In genomic region chr1:51856946-51857345, GRCm38 (mm10) we compare ENCODE assay signal across 20 mouse cellular contexts. TPM values are rescaled to one million over a fixed set of nuclear protein-coding genes. Genes with fewer than 3 reads are reported as not detected.
DNase-seq lines count a peak whose midpoint lies in the region; ATAC-seq and TF ChIP-seq lines count a peak whose summit lies in the region.
"Had no signal": no experiment of that assay in that cellular context is flagged by ENCODE, and none has a peak within 500 bp of the region (broad histone marks: within the 10 kb centered on the region; RNA-seq: fewer than 3 reads in every experiment).

No protein-coding gene starts in this region.

- no peak for TF ChIP-seq CTCF in lung, postnatal 0 days (IDR thresholded peaks at IDR 0.05)
- no peak for TF ChIP-seq CTCF in liver, embryonic 14.5 days (IDR thresholded peaks at IDR 0.05; ENCODE audit: low read depth)
- no peak for TF ChIP-seq CTCF in small intestine, adult 2 months (IDR thresholded peaks at IDR 0.05; ENCODE audit: extremely low read depth, insufficient read length, insufficient replicate concordance, low read depth, low read length)

- H3K4me3 ChIP-seq in lung, postnatal 0 days (ENCODE audit: low read depth, low read length), result no peak overlapping the region
- H3K4me3 ChIP-seq in liver, embryonic 14.5 days (ENCODE audit: insufficient read depth in 1 of 2, low read depth in 2 of 2, low read length in 2 of 2), result no peak overlapping the region
- H3K4me3 ChIP-seq in small intestine, adult 2 months (ENCODE audit: low read depth, low read length), result no peak overlapping the region
- no peak overlapping the region for H3K4me3 ChIP-seq in midbrain, embryonic 15.5 days
- H3K4me3 ChIP-seq: embryonic facial prominence, embryonic 10.5 days; forebrain, embryonic 13.5 days; heart, embryonic 12.5 days had no signal

- TF ChIP-seq POLR2A in small intestine, adult 2 months (IDR thresholded peaks at IDR 0.05; ENCODE audit: low read depth, low read length), result no peak

- peak; percentile 20; the same call in 1 of the 2 replicates for ATAC-seq in lung, postnatal 0 days
- ATAC-seq in liver, embryonic 14.5 days (ENCODE audit: insufficient read depth), result 0 out of 2 replicates have a peak, but pooled peaks have one; percentile 33
- no peak for ATAC-seq in midbrain, embryonic 15.5 days (replicated peaks)
- ATAC-seq: CD4-positive, CD25-positive, alpha-beta regulatory T cell, adult 4 months; forebrain, embryonic 13.5 days; forebrain, postnatal 0 days had no signal

- H3K9ac ChIP-seq in lung, postnatal 0 days (replicated peaks; ENCODE audit: low read depth), result no peak overlapping the region
- no peak overlapping the region for H3K9ac ChIP-seq in liver, embryonic 14.5 days (replicated peaks)
- no peak overlapping the region for H3K9ac ChIP-seq in midbrain, embryonic 15.5 days
- H3K9ac ChIP-seq: forebrain, embryonic 13.5 days; forebrain, postnatal 0 days; heart, embryonic 12.5 days had no signal

- H3K27me3 ChIP-seq in lung, postnatal 0 days (replicated peaks; ENCODE audit: insufficient read depth, low read length), result no peaks in the 10 kb centered on the region
- no peaks in the 10 kb centered on the region for H3K27me3 ChIP-seq in liver, embryonic 14.5 days (ENCODE audit: control insufficient read depth, insufficient read depth, low read length)
- H3K27me3 ChIP-seq in small intestine, adult 2 months (ENCODE audit: control insufficient read depth, insufficient read depth, low read length), result no peaks in the 10 kb centered on the region
- no peaks in the 10 kb centered on the region for H3K27me3 ChIP-seq in midbrain, embryonic 15.5 days (replicated peaks)
- H3K27me3 ChIP-seq: forebrain, embryonic 13.5 days; heart, embryonic 12.5 days had no signal

- peaks cover 6% of the 10 kb centered on the region; the same call in 1 of the 2 replicates for H3K36me3 ChIP-seq in lung, postnatal 0 days (ENCODE audit: insufficient read depth, low read length)
- H3K36me3 ChIP-seq in liver, embryonic 14.5 days (replicated peaks; ENCODE audit: control insufficient read depth, insufficient read depth, low read depth), result no peaks in the 10 kb centered on the region
- H3K36me3 ChIP-seq in small intestine, adult 2 months (ENCODE audit: control insufficient read depth, insufficient read depth, low read length), result no peaks in the 10 kb centered on the region
- no peaks in the 10 kb centered on the region for H3K36me3 ChIP-seq in midbrain, embryonic 15.5 days (replicated peaks)
- H3K36me3 ChIP-seq: G1E had no signal

- no peak overlapping the region for H3K4me2 ChIP-seq in lung, postnatal 0 days (replicated peaks; ENCODE audit: low read depth, low read length)
- H3K4me2 ChIP-seq in liver, embryonic 14.5 days (ENCODE audit: low read depth), result no peak overlapping the region
- H3K4me2 ChIP-seq in midbrain, embryonic 15.5 days, result no peak overlapping the region
- H3K4me2 ChIP-seq: forebrain, embryonic 13.5 days; heart, embryonic 12.5 days had no signal

- H3K4me1 ChIP-seq in lung, postnatal 0 days (ENCODE audit: insufficient read depth, low read depth, low read length), result peaks cover 15% of the 10 kb centered on the region
- H3K4me1 ChIP-seq in liver, embryonic 14.5 days (replicated peaks; ENCODE audit: control insufficient read depth in 2 of 2, insufficient read depth in 2 of 2, low read length in 1 of 2), result peaks cover 0 to 11% of the 10 kb centered on the region in 2 experiments; a peak in 1 of 4 replicates
- H3K4me1 ChIP-seq in small intestine, adult 2 months (ENCODE audit: control insufficient read depth, insufficient read depth, insufficient read length, low read length), result peaks cover 12% of the 10 kb centered on the region; the same call in 1 of the 2 replicates
- H3K4me1 ChIP-seq in midbrain, embryonic 15.5 days, result 0 out of 2 replicates have a peak, but pooled peaks cover 4% of the 10 kb centered on the region

- WGBS in lung, postnatal 0 days, result 50% methylated on average over 4 of the region's 4 CpGs
- WGBS in liver, embryonic 14.5 days (ENCODE audit: insufficient replicate concordance), result 49% methylated on average over 4 of the region's 4 CpGs
- WGBS in small intestine, adult 2 months, result 31% methylated on average over 4 of the region's 4 CpGs
- WGBS in midbrain, embryonic 15.5 days, result 82% methylated on average over 4 of the region's 4 CpGs

- H3K27ac ChIP-seq in lung, postnatal 0 days (ENCODE audit: low read length), result peak overlapping the region; percentile 62
- H3K27ac ChIP-seq in liver, embryonic 14.5 days, result no peak overlapping the region
- peak overlapping the region; percentile 27; the same call in 1 of the 2 replicates for H3K27ac ChIP-seq in small intestine, adult 2 months (ENCODE audit: insufficient read depth, low read depth, low read length)
- H3K27ac ChIP-seq in midbrain, embryonic 15.5 days, result no peak overlapping the region
- H3K27ac ChIP-seq: embryonic facial prominence, embryonic 10.5 days; forebrain, embryonic 13.5 days had no signal

- TF ChIP-seq EP300 in lung, postnatal 0 days (IDR thresholded peaks at IDR 0.05), result no peak
- TF ChIP-seq EP300 in liver, embryonic 14.5 days (IDR thresholded peaks at IDR 0.05; ENCODE audit: low read depth), result no peak

- DNase-seq in embryo, embryonic 10 days (ENCODE audit: low spot score), result peak; percentile 24
- no peak for DNase-seq in embryo, embryonic 11 days
- DNase-seq in lung, postnatal 0 days (ENCODE audit: low spot score), result no peak
- DNase-seq in lung, adult 18-20 months, result no peak
- no peak for DNase-seq in liver, embryonic 14.5 days (ENCODE audit: low read depth in 3 of 3, low spot score in 3 of 3)
- no peak for DNase-seq in right cerebral cortex, postnatal 10 days (ENCODE audit: low spot score in 2 of 2)
- DNase-seq: adrenal gland, adult 8-10 months; adrenal gland, postnatal 36 days; B cell, adult 2 months; cerebellum, adult 2 months; cerebellum, postnatal 14 days; forebrain, postnatal 0 days; gastrocnemius, postnatal 14 days had no signal

- H3K9me3 ChIP-seq in lung, postnatal 0 days (ENCODE audit: low read length), result no peaks in the 10 kb centered on the region
- H3K9me3 ChIP-seq in liver, embryonic 14.5 days (ENCODE audit: control insufficient read depth, low read length), result no peaks in the 10 kb centered on the region
- H3K9me3 ChIP-seq in midbrain, embryonic 15.5 days, result no peaks in the 10 kb centered on the region
- H3K9me3 ChIP-seq: embryonic facial prominence, embryonic 10.5 days; forebrain, embryonic 13.5 days; G1E; heart, embryonic 12.5 days had no signal

RNA-seq across cellular contexts. Expression of gene Myo1b, which starts 58.9 kb away (rescaled TPM):
- polyA plus RNA-seq in lung, postnatal 0 days (2015; fragmentation: Nextera tagmentation; extraction: Ambion mirVana), result 108 and 132 TPM in 2 replicates
- 3.1 and 3.8 TPM in 2 replicates for polyA plus RNA-seq in liver, embryonic 14.5 days (2012; rRNA removed)
- 9.1 and 9.8 TPM in 2 replicates for polyA plus RNA-seq in liver, embryonic 14.5 days (2014; fragmentation: Nextera tagmentation; extraction: Ambion mirVana)
- polyA plus RNA-seq in small intestine, adult 2 months (2012; rRNA removed), result 1.0 and 2.6 TPM in 2 replicates
- polyA plus RNA-seq in midbrain, embryonic 15.5 days (2015; fragmentation: Nextera tagmentation; extraction: Ambion mirVana), result 69.4 and 69.6 TPM in 2 replicates
- polyA plus RNA-seq: G1E had no signal

Comparison
In these comparisons a context has a peak if more than half of its experiments do, and no peak if none do; other contexts are left out.
1. H3K27ac ChIP-seq: peak in lung, postnatal 0 days (single experiment) and small intestine, adult 2 months (single experiment); none in liver, embryonic 14.5 days (single experiment) and midbrain, embryonic 15.5 days (single experiment).